Mouse (Mus musculus) kidney, adult 8-10 months (tissue): ENCODE measurements around the gene Lim2.
"Not testable (repeated sequence)": the region's sequence is repeated elsewhere in the genome, so short reads cannot be mapped to it uniquely, and the experiment has no call there.

Experiments used
- DNase-seq, 2 experiments: peaks; one replicate each; pipeline ENCODE4 v3.0.0; 2022

Lim2 gene

GRCm38 (mm10) chr7:43427406-43427805 is at the start of gene Lim2:
Gene Lim2 (plus strand): TSS chr7:43427670.
- DNase-seq, result no peak

GRCm38 (mm10) chr7:43378226-43378625 is 49.2 kb upstream of the Lim2 start:
- peak; percentile 5 to 54 for DNase-seq

DNA sequence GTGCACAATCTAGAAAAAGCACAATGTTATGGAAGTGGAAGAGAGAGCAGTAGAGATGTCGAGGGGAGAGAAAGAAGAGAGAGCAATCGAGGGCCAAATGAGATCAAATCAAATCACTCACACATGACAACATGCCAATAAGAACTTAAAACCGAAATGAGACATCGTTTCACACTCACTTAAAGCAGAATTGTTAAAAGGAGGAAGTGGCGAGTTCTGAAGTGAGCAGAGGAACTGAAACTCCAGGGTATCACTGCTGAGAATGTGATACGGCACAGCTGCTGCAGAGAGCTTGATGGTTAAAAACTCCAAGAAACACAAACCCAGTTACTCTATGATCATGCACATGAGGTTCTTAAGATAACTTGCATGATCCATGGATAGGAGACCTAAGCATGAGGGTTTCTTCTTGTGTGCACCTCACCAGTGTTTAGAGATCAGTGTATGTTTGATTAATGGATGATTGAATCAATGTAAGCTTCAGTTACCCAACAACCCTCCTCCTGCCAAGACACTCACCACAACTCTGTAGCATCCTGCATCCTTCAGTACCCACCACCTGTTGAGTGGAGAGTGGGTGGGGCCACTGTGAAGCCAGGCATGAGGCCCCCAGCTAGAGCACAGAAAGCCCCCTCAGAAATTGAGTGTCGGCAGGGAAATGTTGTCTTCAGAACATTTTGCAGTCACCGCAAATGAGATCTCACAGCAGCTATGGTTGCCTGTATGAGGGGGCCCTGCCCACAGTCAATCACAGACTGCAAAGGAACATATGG is 34.9 kb upstream of the Lim2 start:
- no peak for DNase-seq

DNA sequence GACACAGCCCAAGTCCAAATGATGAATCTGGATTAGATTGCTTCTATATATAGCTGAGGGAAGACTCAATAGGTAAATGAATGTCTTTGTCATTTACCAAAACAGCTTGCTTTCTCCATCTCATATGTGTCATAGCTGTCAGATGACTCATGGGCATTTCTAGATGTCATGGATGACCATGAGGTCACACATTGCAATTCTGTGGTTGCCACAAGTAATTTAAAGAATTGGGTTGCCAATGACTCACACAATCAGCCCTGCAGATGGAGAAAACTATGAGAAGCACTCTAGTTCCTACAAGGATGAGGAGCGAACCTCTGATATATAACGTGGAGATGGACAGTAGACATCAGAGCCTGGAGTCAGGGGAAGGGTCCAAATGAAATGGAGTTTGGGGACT is 28.0 kb upstream of the Lim2 start:
- DNase-seq, result no peak

- no peak for DNase-seq
These were observed 24.8 kb upstream of the Lim2 start for GRCm38 (mm10) chr7:43402718-43403117.

- DNase-seq, result no peak
These were observed 19.9 kb upstream of the Lim2 start for GRCm38 (mm10) chr7:43407573-43407972.

DNA sequence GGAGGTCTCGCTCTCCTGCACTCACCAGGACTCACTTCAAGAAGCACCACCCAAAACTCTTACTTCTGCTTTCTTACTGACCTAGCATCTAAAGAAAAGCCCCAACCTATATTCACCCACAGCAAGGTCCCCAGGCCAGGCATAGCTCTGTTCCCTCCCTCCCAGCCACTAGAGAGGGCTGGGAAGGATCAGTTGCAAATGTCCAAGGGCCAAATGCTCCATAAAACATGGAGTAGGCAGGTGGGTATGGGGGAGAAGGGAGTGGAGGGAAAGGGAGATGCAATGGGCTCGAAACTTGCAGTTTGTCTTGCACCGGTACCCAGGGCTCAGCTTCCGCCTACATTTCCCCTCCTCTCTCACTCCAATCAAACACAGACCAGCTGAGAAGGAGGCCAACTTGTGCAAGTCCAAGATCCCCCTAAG is 19.3 kb upstream of the Lim2 start, which contains the start of gene Siglecg:
Siglecg (plus strand) TSS at position 74 of the 423 bp plus-strand sequence.
- no peak for DNase-seq

DNA sequence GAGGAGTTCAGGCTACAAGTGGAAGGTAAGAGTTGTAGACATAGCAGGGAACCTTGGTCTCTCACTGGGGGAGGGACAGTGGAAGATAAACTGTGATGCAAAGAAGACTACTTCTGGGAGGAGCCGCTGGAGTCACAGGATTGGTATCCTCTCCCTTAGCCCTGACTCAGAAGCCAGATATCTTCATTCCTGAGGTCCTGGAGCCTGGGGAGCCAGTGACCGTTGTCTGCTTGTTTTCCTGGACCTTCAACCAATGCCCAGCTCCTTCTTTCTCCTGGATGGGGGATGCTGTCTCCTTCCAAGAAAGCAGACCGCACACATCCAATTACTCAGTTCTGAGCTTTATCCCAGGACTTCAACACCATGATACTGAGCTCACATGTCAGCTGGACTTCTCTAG is 18.4 kb upstream of the Lim2 start:
- no peak for DNase-seq

DNA sequence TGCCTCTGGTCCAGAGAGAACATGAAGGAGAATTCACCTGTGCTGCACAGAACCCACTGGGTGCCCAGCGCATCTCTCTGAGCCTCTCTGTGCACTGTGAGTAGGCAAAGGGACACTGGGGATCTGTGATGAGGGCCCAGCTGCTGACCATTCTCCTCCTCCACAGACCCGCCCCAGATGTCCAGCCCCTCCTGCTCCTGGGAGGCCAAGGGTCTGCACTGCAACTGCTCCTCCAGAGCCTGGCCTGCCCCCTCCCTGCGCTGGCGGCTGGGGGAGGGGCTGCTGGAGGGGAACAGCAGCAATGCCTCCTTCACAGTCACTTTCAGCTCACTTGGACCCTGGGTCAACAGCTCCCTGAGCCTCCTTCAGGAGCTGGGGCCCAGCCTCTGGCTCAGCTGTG is 15.7 kb upstream of the Lim2 start:
- not testable (repeated sequence) for DNase-seq

DNA sequence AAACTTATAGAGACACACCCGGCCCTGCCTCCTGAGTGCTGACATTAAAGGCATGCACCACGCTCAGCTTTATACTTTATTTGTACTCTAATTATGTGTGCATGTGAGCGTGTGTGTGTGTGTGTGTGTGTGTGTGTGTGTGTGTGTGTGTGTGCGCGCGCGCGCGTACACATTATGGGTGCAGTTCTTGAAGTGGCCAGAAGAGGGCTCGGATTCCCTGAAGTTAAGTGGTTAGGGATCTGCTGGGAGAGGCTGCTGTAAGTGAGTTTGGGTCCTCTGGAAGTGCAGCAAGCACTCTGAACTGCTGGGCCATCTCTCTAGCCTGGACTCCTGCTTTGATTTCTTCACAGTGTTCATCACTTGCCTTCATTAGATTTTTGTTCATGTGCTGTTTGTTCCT is 10.2 kb upstream of the Lim2 start:
- DNase-seq, result no peak

- peak; percentile 68 to 91 for DNase-seq
These were observed 4.4 kb upstream of the Lim2 start for GRCm38 (mm10) chr7:43422995-43423617.

DNA sequence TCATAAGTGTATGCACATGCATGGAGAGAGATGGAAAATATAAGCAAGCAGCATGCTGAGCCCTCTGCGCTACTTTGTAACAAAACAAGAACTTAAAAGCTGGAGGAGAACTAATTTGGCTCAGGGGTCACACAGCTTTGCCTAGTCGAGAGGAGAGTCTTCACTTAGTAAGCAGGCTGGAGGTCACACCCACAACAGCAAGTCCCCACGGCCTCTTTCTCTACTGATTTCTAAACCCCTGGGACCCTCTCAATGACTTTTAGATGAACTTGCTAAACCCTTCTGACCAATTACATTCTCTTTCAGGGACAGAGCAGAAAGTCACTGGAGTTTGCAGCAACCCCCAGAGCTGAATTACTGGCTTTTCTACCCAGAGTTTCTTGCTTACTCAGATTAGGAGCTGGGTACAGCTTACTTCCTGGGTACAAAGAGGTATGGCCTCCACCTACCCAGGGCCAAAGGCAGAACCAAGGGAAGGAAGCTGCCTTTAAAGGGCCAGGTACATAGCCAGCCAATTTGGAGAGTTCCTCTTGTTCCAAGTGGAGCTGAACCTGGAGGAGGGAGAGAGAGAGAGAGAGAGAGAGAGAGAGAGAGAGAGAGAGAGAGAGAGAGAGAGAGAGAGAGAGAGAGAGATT is 3.4 kb upstream of the Lim2 start:
- no peak for DNase-seq

DNA sequence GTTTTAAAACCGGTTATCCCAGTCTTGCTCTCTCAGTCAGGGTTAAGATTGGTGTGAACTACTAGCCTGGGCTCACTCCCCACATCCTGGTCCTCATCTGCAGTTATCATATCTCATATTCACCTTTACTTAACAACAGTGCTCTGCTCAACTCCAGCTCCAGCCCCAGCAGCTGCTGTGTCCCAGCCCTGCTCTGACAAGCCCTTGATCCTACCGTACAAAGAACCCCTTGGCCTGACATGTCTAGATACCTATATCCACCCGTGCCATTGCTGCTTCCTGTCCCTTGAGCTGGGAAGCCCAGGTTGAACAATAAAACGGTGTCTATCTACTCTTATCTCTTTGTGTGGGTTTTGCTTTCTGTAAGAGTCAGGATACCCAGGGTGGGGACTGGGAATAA is 2.0 kb downstream of the Lim2 start:
- no peak for DNase-seq

DNA sequence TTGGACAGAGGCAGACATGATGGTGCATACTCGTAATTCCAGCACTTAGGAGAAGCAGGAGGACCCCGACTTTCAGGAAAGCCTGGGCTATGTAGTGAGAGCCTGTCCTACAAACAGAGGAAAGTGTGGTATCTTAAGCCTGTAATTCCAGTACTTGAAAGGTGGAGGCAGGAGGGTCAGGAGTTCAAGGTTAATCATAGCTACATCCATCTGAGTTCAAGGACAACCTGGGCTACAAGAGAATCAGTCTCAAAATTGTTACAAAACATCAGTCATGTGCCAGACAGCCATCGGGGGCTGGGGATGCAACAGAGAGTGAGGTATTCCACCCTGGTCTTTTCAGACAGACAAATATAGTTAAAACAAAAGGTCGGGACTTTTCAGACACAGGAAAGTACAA is 5.4 kb downstream of the Lim2 start:
- no peak for DNase-seq

DNA sequence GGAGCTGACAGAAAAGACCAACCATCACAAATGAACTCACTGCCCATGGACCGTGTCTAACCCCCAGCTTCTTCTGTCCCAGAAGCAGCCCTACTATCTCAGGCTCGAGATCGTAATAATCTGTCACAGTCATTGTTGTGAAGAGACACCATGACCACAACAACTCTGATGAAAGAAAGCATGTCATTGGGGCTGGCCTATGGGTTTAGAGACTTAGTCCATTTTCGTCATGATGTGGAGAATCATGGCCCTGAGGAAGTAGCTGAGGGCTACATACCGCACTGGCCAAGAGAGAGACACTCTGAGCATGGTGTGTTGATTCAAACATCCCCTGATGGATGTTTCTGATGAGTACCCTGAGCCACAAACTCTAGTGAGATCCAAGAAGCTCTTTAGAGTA is 7.2 kb downstream of the Lim2 start:
- no peak for DNase-seq

GRCm38 (mm10) chr7:43436341-43437255 is 9.1 kb downstream of the Lim2 start, which contains the start of gene Nkg7:
Gene Nkg7 (plus strand): TSS chr7:43437073.
- DNase-seq, result no peak

DNA sequence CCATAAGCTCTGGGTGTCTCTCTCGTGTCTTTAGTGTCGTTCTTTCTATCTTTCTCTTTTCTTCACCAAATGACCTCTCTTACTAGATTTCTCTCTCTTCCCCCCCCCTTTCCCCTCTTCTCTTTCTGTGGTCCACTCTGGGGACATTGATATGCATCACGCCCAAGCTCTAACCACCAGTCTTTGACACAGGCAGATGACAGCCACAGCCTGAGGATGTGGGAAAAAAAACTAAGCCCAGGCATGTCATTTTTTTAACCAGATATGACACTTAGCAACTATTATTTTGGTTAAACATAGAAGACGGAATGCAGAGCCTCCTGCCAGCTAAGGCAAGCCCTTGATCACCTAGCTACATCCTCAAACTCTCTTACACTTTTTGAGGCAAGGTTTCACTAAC is 11.1 kb downstream of the Lim2 start:
- DNase-seq, result no peak

GRCm38 (mm10) chr7:43440482-43440881 is 13.0 kb downstream of the Lim2 start, which contains the start of gene Cldnd2:
Gene Cldnd2 (plus strand): TSS chr7:43440782.
- no peak for DNase-seq

- DNase-seq, result peak in 1 of 2 experiments; percentile 41
These were observed 13.6 kb downstream of the Lim2 start for GRCm38 (mm10) chr7:43441071-43441470.

GRCm38 (mm10) chr7:43442684-43443083 is 15.2 kb downstream of the Lim2 start:
- no peak for DNase-seq

DNA sequence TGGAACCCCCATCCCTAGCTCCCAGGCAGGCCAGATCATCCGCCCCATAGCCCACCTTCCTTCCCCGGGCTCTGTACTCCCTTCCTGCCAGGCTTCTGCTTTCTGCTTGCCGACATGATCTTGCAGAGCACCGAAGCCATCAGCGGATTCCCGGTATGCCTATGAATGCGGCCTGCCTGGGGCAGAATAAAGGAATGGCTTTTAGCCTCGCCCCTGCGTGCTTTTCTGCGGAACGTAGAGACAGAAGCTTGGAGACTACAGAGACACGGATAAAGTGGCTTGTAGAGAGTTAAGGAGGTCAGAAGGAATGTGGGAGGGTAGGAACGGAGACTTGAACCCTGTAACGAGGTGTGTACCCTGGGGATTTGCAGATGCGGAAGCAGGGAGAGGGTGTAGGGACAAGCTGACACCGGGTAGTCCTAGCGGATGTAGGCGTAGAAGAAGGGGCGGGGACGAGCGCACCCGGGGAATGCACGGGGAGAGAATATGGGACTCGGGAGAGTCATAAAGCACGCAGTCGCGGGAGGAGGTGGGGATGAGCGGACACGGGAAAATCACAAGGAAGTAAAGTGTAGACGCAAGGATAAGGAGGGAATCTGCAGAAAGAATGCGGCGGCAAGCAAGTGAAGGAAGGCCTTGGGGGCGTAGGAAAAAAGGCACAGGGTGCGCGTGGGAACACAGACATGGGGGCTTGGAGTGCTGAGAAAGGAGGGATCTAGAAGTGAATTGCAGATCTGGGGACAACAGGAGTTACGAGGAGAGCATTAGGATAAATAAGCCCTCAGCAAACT is 15.9 kb downstream of the Lim2 start:
- peak; percentile 84 to 88 for DNase-seq

- peak; percentile 96 to 98 for DNase-seq
These were observed 16.4 kb downstream of the Lim2 start, which contains the start of the genes Etfb and Gm45233 for GRCm38 (mm10) chr7:43443917-43444293. Gene Etfb (plus strand): TSS chr7:43444083. Gene Gm45233 (plus strand): TSS chr7:43444128.
